Mouse (Mus musculus): ENCODE results near the gene Ptprm. TPM values are rescaled to one million over a fixed set of nuclear protein-coding genes. Genes with fewer than 3 reads are reported as not detected.

Gene Ptprm
- polyA plus RNA-seq, 1 experiment from 2014 or later, result 15.8 TPM

DNA sequence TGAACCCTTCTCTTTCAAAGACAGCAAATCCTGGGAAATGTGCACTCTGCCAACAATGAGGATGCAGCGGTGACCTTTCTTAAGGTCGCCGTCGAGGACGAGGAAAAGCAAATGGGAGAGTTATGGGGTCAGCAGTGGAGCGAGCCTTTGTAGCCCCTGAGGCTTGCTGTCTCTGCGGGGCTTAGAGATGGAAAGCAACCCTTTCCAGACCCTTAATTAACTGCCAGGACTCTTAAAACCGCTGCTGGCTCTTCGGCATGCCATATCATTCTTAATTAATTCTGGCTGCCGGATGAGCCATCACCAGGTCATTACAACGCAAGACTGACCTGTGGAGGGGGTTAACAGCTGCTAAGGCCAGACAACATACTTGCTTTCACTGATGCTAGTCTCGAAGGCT, 568.1 kb downstream of the Ptprm start:
- Histone ChIP-seq H3K4me2 (no peak overlapping the region), H3K4me1 (replicated peaks) (peaks cover 10% of the 10 kb centered on the region), H3K9me3 (replicated peaks) (no peaks in the 10 kb centered on the region), H3K4me3 (no peak overlapping the region), H3K36me3 (no peaks in the 10 kb centered on the region), H3K9ac (no peak overlapping the region), H3K27me3 (no peaks in the 10 kb centered on the region), H3K27ac (no peak overlapping the region)
- WGBS, result 65% methylated on average over 12 of the region's 12 CpGs
- no peak for ATAC-seq (replicated peaks; ENCODE audit: insufficient number of reproducible peaks, insufficient read depth, low FRiP score, low read depth)

DNA sequence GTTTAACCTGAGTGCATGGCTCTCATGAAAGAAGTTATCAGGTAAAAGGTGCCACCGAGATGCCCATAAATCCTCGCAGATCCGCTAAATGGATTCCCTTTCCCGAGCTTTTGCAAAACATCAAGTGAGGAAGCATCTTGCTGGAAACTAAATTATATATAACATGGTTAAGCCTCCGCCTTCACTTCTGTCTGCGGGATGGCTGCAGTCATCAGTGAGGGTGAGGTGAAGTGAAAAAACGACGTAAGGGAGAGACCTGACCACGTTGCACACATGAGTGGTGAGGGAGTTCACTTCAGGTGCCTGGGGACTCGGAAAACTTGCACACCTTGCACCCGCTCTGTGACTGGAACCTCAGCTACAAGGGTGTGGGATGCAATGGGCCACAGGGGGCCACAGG, 568.7 kb downstream of the Ptprm start:
- Histone ChIP-seq H3K27ac (no peak overlapping the region), H3K9me3 (replicated peaks) (no peaks in the 10 kb centered on the region), H3K4me3 (no peak overlapping the region), H3K9ac (no peak overlapping the region), H3K4me2 (no peak overlapping the region), H3K36me3 (no peaks in the 10 kb centered on the region), H3K4me1 (replicated peaks) (peaks cover 10% of the 10 kb centered on the region), H3K27me3 (no peaks in the 10 kb centered on the region)
- ATAC-seq (replicated peaks; ENCODE audit: insufficient number of reproducible peaks, insufficient read depth, low FRiP score, low read depth), result no peak
- WGBS, result 82% methylated on average over 11 of the region's 11 CpGs

DNA sequence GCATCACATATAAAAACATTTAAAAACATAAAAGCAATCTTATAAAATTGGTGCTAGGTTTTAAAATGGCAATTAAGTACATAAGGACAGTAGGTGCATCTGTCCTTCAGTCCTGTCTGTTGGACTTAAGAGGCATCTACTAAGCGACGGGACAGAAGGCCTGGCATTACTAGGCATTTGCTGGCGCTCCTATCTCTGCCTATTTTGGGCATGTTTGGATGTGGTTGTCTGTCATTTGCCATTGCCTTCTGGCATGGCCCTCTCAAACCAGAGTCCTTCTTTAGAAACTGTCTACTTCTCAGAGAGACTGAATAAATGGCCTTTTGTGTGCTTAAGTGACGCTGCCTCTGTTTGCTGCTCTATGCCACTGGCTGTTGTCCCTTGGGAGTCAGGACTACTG, 570.7 kb downstream of the Ptprm start:
- H3K4me2 ChIP-seq, result no peak overlapping the region
- H3K27me3 ChIP-seq, result no peaks in the 10 kb centered on the region
- H3K27ac ChIP-seq, result no peak overlapping the region
- H3K4me3 ChIP-seq, result no peak overlapping the region
- no peak for ATAC-seq (replicated peaks; ENCODE audit: insufficient number of reproducible peaks, insufficient read depth, low FRiP score, low read depth)
- H3K4me1 ChIP-seq (replicated peaks), result peaks cover 10% of the 10 kb centered on the region
- WGBS, result 54% methylated on average over 4 of the region's 4 CpGs
- H3K36me3 ChIP-seq, result no peaks in the 10 kb centered on the region
- H3K9ac ChIP-seq, result no peak overlapping the region
- no peaks in the 10 kb centered on the region for H3K9me3 ChIP-seq (replicated peaks)

DNA sequence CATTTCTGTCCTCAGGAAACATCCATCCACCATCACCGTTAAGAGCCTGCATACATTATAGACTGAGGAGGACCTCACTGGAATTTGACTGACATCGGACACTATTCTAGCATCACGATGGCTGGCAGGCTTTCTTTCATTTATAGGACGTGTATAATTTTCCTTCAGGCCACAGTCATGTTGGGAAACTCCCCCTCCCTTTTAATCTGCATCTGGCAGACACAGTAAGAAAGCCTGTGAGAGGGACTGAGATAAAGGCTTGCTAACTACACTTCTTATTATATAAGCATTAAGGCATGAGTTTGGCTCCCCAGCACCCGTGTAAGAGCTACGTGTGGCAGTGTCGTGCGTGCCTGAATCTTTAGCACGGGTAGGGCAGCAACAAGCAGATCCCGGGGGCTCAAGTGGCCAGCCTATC, 571.2 kb downstream of the Ptprm start:
- WGBS, result 51% methylated on average over 10 of the region's 10 CpGs
- H3K36me3 ChIP-seq, result no peaks in the 10 kb centered on the region
- no peaks in the 10 kb centered on the region for H3K9me3 ChIP-seq (replicated peaks)
- no peak overlapping the region for H3K4me3 ChIP-seq
- ATAC-seq (replicated peaks; ENCODE audit: insufficient number of reproducible peaks, insufficient read depth, low FRiP score, low read depth), result no peak
- H3K9ac ChIP-seq, result no peak overlapping the region
- H3K27me3 ChIP-seq, result no peaks in the 10 kb centered on the region
- peaks cover 10% of the 10 kb centered on the region for H3K4me1 ChIP-seq (replicated peaks)
- no peak overlapping the region for H3K27ac ChIP-seq
- H3K4me2 ChIP-seq, result no peak overlapping the region

GRCm38 (mm10) chr17:66781910-66782309, 572.3 kb downstream of the Ptprm start:
- no peak overlapping the region for H3K4me2 ChIP-seq
- H3K27ac ChIP-seq, result no peak overlapping the region
- peaks cover 10% of the 10 kb centered on the region for H3K4me1 ChIP-seq (replicated peaks)
- H3K27me3 ChIP-seq, result no peaks in the 10 kb centered on the region
- no peak for ATAC-seq (replicated peaks; ENCODE audit: insufficient number of reproducible peaks, insufficient read depth, low FRiP score, low read depth)
- no peak overlapping the region for H3K4me3 ChIP-seq
- H3K9ac ChIP-seq, result no peak overlapping the region
- 74% methylated on average over 3 of the region's 3 CpGs for WGBS
- no peaks in the 10 kb centered on the region for H3K9me3 ChIP-seq (replicated peaks)
- H3K36me3 ChIP-seq, result no peaks in the 10 kb centered on the region

GRCm38 (mm10) chr17:66779026-66779425, 575.2 kb downstream of the Ptprm start:
- H3K4me1 ChIP-seq (replicated peaks), result peaks cover 7% of the 10 kb centered on the region
- H3K9ac ChIP-seq, result no peak overlapping the region
- H3K27me3 ChIP-seq, result no peaks in the 10 kb centered on the region
- 81% methylated on average over 1 of the region's 1 CpGs for WGBS
- H3K4me3 ChIP-seq, result no peak overlapping the region
- H3K27ac ChIP-seq, result no peak overlapping the region
- no peak for ATAC-seq (replicated peaks; ENCODE audit: insufficient number of reproducible peaks, insufficient read depth, low FRiP score, low read depth)
- H3K9me3 ChIP-seq (replicated peaks), result no peaks in the 10 kb centered on the region
- H3K36me3 ChIP-seq, result no peaks in the 10 kb centered on the region
- no peak overlapping the region for H3K4me2 ChIP-seq

- H3K27me3 ChIP-seq, result no peaks in the 10 kb centered on the region
- H3K36me3 ChIP-seq, result no peaks in the 10 kb centered on the region
- ATAC-seq (replicated peaks; ENCODE audit: insufficient number of reproducible peaks, insufficient read depth, low FRiP score, low read depth), result no peak
- H3K4me1 ChIP-seq (replicated peaks), result peaks cover 10% of the 10 kb centered on the region
- no peaks in the 10 kb centered on the region for H3K9me3 ChIP-seq (replicated peaks)
- no peak overlapping the region for H3K4me2 ChIP-seq
- H3K27ac ChIP-seq, result no peak overlapping the region
- H3K9ac ChIP-seq, result no peak overlapping the region
- WGBS, result 76% methylated on average over 14 of the region's 14 CpGs
- no peak overlapping the region for H3K4me3 ChIP-seq
Observed at GRCm38 (mm10) chr17:66769365-66770363, 584.6 kb downstream of the Ptprm start.

- Histone ChIP-seq H3K9me3 (replicated peaks) (no peaks in the 10 kb centered on the region), H3K4me3 (no peak overlapping the region), H3K9ac (no peak overlapping the region), H3K27ac (no peak overlapping the region), H3K27me3 (no peaks in the 10 kb centered on the region), H3K36me3 (no peaks in the 10 kb centered on the region), H3K4me2 (no peak overlapping the region), H3K4me1 (replicated peaks) (peaks cover 10% of the 10 kb centered on the region)
- WGBS, result 71% methylated on average over 11 of the region's 11 CpGs
- no peak for ATAC-seq (replicated peaks; ENCODE audit: insufficient number of reproducible peaks, insufficient read depth, low FRiP score, low read depth)
Observed at GRCm38 (mm10) chr17:66768689-66769275, 585.5 kb downstream of the Ptprm start.

DNA sequence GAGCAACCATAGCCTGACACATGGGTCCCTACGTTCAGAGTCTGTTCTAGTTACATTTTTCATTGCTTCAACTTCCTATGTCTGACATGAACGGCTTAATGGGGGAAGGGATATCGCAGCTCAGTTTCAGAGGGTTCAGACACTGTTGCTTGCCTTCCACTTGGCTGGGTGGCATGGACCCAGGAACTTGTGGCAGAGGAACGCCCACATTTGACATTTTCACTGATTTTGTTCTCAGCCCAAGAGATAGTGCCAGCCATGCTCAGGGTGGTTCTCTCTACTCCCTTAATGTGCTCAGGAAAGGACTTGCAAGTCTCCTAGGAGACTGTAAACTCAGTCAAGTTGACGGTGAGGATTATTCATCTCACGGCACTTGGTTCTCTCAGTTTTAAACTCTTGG, 588.1 kb downstream of the Ptprm start:
- no peaks in the 10 kb centered on the region for H3K27me3 ChIP-seq
- peaks cover 10% of the 10 kb centered on the region for H3K4me1 ChIP-seq (replicated peaks)
- no peak overlapping the region for H3K4me3 ChIP-seq
- H3K9me3 ChIP-seq (replicated peaks), result no peaks in the 10 kb centered on the region
- ATAC-seq (replicated peaks; ENCODE audit: insufficient number of reproducible peaks, insufficient read depth, low FRiP score, low read depth), result no peak
- 83% methylated on average over 6 of the region's 6 CpGs for WGBS
- no peak overlapping the region for H3K9ac ChIP-seq
- H3K36me3 ChIP-seq, result peaks cover 2% of the 10 kb centered on the region; the same call in 1 of the 2 replicates
- no peak overlapping the region for H3K27ac ChIP-seq
- H3K4me2 ChIP-seq, result no peak overlapping the region

DNA sequence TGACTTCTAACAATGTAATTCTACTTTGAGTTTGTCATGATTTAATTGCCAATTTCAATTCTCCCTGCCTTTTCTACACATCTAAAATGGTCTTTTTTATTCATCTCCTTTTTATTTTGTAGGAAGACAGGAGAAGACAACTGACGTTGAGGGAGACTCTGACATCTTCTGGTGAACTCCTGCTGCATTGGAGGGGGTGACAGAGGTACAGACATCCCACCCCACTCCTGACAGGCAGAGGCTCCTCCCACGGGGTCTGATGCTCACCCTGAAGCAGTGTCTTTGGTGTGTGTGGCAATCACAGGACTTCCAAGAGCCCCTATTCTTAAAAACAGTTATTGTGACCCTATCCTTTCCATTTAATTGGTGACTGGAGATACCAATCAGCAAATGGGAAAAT, 589.8 kb downstream of the Ptprm start:
- no peak overlapping the region for H3K4me3 ChIP-seq
- H3K27ac ChIP-seq, result no peak overlapping the region
- H3K4me2 ChIP-seq, result no peak overlapping the region
- no peaks in the 10 kb centered on the region for H3K27me3 ChIP-seq
- H3K4me1 ChIP-seq (replicated peaks), result peaks cover 2% of the 10 kb centered on the region; the same call in 1 of the 2 replicates
- H3K36me3 ChIP-seq, result peaks cover 7% of the 10 kb centered on the region; the same call in 1 of the 2 replicates
- no peak overlapping the region for H3K9ac ChIP-seq
- WGBS, result 73% methylated on average over 2 of the region's 2 CpGs
- H3K9me3 ChIP-seq (replicated peaks), result no peaks in the 10 kb centered on the region
- ATAC-seq (replicated peaks; ENCODE audit: insufficient number of reproducible peaks, insufficient read depth, low FRiP score, low read depth), result no peak

DNA sequence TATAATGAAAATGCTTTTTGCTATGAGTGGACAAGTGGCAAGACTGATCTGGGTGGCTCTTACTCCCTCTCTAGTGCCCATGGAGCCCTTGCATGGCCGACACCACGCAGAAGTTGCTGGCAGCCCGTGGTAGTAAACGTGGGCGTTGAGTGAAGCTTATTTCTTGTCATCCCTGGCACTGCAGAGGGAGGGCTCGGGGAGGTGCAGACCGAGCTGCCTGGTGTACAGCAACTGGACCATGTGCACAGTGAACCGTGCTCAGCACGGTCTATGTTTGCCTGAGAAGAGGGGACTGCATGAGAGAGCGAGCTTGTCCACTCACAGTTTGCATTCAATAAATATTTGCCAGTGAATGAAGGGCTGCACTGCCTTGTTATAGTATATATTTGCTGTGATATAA, 591.5 kb downstream of the Ptprm start:
- H3K4me2 ChIP-seq, result no peak overlapping the region
- no peaks in the 10 kb centered on the region for H3K9me3 ChIP-seq (replicated peaks)
- H3K36me3 ChIP-seq, result peaks cover 7% of the 10 kb centered on the region; the same call in 1 of the 2 replicates
- H3K27ac ChIP-seq, result no peak overlapping the region
- no peak for ATAC-seq (replicated peaks; ENCODE audit: insufficient number of reproducible peaks, insufficient read depth, low FRiP score, low read depth)
- no peaks in the 10 kb centered on the region for H3K4me1 ChIP-seq (replicated peaks)
- 79% methylated on average over 10 of the region's 10 CpGs for WGBS
- no peak overlapping the region for H3K9ac ChIP-seq
- H3K27me3 ChIP-seq, result no peaks in the 10 kb centered on the region
- H3K4me3 ChIP-seq, result no peak overlapping the region
